Mouse (Mus musculus) CH12.LX (cell line): ENCODE measurements around the gene Plekhh3.

Experiments
- CTCF ChIP-seq, 2 experiments: IDR thresholded peaks in 1 of 2; conservative IDR thresholded peaks in 1 of 2; 2 replicates each; pipeline ENCODE4 v1.5.1; 2011 to 2012; ENCODE audit warnings: low read depth in 2 of 2, low read length in 2 of 2, improper control_type of control experiment in 1 of 2, inconsistent platforms in 1 of 2, mild to moderate bottlenecking in 1 of 2, moderate library complexity in 1 of 2
- E2F4 ChIP-seq: IDR thresholded peaks from 2 replicates; pipeline ENCODE4 v1.6.1; 2011; ENCODE audit warnings: low read depth, low read length, improper control_type of control experiment; ENCODE audit not compliant: insufficient replicate concordance
- EP300 ChIP-seq: IDR thresholded peaks from 2 replicates; pipeline ENCODE4 v1.6.1; 2011; ENCODE audit warnings: low read length, improper control_type of control experiment
- JUN ChIP-seq: IDR thresholded peaks from 2 replicates; pipeline ENCODE4 v1.6.1; 2011; ENCODE audit warnings: low read depth, mild to moderate bottlenecking, low read length, improper control_type of control experiment, moderate library complexity; ENCODE audit not compliant: insufficient read depth
- MXI1 ChIP-seq: IDR thresholded peaks from 2 replicates; pipeline ENCODE4 v1.6.1; 2011; ENCODE audit warnings: mild to moderate bottlenecking, low read depth, low read length, improper control_type of control experiment
- NRF1 ChIP-seq: IDR thresholded peaks from 2 replicates; pipeline ENCODE4 v1.6.1; 2014; ENCODE audit warnings: low read depth, mild to moderate bottlenecking, inconsistent platforms, low read length, improper control_type of control experiment, moderate library complexity
- POLR2A ChIP-seq: IDR thresholded peaks from 2 replicates; pipeline ENCODE4 v1.6.1; 2011; ENCODE audit warnings: low read depth, mild to moderate bottlenecking, improper control_type of control experiment, low read length
- RAD21 ChIP-seq: IDR thresholded peaks from 2 replicates; pipeline ENCODE4 v1.6.1; 2011; ENCODE audit warnings: low read depth, mild to moderate bottlenecking, low read length, improper control_type of control experiment, moderate library complexity
- TCF12 ChIP-seq: IDR thresholded peaks from 2 replicates; pipeline ENCODE4 v1.6.1; 2014; ENCODE audit warnings: low read depth, mild to moderate bottlenecking, inconsistent platforms, low read length, improper control_type of control experiment

DNA sequence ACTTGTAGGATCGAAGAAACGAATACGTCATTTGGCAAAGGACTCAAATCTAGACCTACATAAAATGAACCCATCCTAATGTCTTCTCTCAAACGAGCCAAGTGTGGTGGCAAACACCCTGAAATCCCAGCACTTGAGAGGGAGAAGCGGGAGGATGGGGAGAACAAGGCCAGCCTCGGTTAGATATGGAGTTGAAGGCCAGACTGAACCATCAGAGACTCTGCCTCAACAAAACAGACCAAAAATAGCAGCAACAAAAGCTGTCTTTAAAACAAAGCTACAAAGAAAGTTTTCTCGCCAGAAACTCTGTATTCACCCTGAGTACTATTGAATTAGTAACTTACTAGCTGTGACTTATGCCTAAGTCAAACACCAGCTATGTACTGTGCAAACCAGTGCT is 34.2 kb downstream of the Plekhh3 start:
- TF ChIP-seq NRF1, result no peak
- no peak for TF ChIP-seq JUN
- no peak for TF ChIP-seq E2F4
- no peak for TF ChIP-seq CTCF (conservative IDR thresholded peaks at IDR 0.05 in 1 of 2, IDR thresholded peaks at IDR 0.05 in 1 of 2; ENCODE audit: low read depth in 2 of 2, low read length in 2 of 2)
- no peak for TF ChIP-seq EP300
- no peak for TF ChIP-seq TCF12
- TF ChIP-seq MXI1, result no peak
- TF ChIP-seq POLR2A, result no peak
- TF ChIP-seq RAD21, result no peak
